Mouse (Mus musculus) granulocyte monocyte progenitor cell, adult 5-6 weeks (primary cell): Measurements from ENCODE around the gene Lrrc55. TPM values are rescaled to one million over a fixed set of nuclear protein-coding genes. Genes with fewer than 3 reads are reported as not detected.

ENCODE experiments used
- ATAC-seq: replicated peaks from 2 replicates; pipeline ENCODE4 v1.8.0; 2016; ENCODE audit warnings: mild to moderate bottlenecking, moderate TSS enrichment, inconsistent platforms; ENCODE audit not compliant: poor library complexity, severe bottlenecking
- total RNA-seq, 2 experiments: library from RNA; stranded (forward) in 1 of 2; stranded (reverse) in 1 of 2; fragments of 200-712, 200-1000 nt in 1 of 2; fragments of >200 nt in 1 of 2; fragmentation: Nextera tagmentation in 1 of 2; gene quantifications; 2 replicates each; pipeline ENCODE4 v1.2.3; 2014 to 2017

Lrrc55 gene
- total RNA-seq, 2 experiments from 2014 or later, result not detected

GRCm38 (mm10) chr2:85136831-85137520 lies 60.0 kb downstream of the Lrrc55 start:
- no peak for ATAC-seq

GRCm38 (mm10) chr2:85136089-85136488 lies 60.9 kb downstream of the Lrrc55 start, which contains the start of gene Aplnr:
Gene Aplnr, plus strand, starts transcription at chr2:85136225.
- peak; percentile 8 for ATAC-seq

GRCm38 (mm10) chr2:85135099-85135498 lies 61.9 kb downstream of the Lrrc55 start:
- ATAC-seq, result peak; percentile 72

- no peak for ATAC-seq
Observed at GRCm38 (mm10) chr2:85132204-85132603, 64.8 kb downstream of the Lrrc55 start.

GRCm38 (mm10) chr2:85131724-85132123 lies 65.3 kb downstream of the Lrrc55 start:
- ATAC-seq, result no peak

- no peak for ATAC-seq
Observed at GRCm38 (mm10) chr2:85131226-85131625, 65.8 kb downstream of the Lrrc55 start.

- ATAC-seq, result peak; percentile 63
Observed at GRCm38 (mm10) chr2:85129496-85129971, 67.5 kb downstream of the Lrrc55 start.

GRCm38 (mm10) chr2:85123869-85124535 lies 73.0 kb downstream of the Lrrc55 start:
- ATAC-seq, result peak; percentile 93

GRCm38 (mm10) chr2:85123187-85123868 lies 73.7 kb downstream of the Lrrc55 start:
- peak; percentile 94 for ATAC-seq

Other genes with a start within 250 kb of the Lrrc55 start
- gene Prg2, start 216.7 kb downstream of the Lrrc55 start, total RNA-seq (2014; fragmentation: Nextera tagmentation), result not detected in 2 replicates
- 73.5 and 97.1 TPM in 2 replicates for gene Prg2, start 216.7 kb downstream of the Lrrc55 start, total RNA-seq (2017)
- 7.6 and 17.0 TPM in 2 replicates for gene Prg3, start 209.0 kb downstream of the Lrrc55 start, total RNA-seq (2014; fragmentation: Nextera tagmentation)
- gene Prg3, start 209.0 kb downstream of the Lrrc55 start, total RNA-seq (2017), result 10.5 and 16.0 TPM in 2 replicates
- gene Ssrp1, start 160.0 kb downstream of the Lrrc55 start, total RNA-seq (2014; fragmentation: Nextera tagmentation), result 229 and 255 TPM in 2 replicates
- 454 and 456 TPM in 2 replicates for gene Ssrp1, start 160.0 kb downstream of the Lrrc55 start, total RNA-seq (2017)
- gene P2rx3, start 159.7 kb downstream of the Lrrc55 start, total RNA-seq (2014; fragmentation: Nextera tagmentation), result 0.68 and 0.92 TPM in 2 replicates
- 0.10 and 0.52 TPM in 2 replicates for gene P2rx3, start 159.7 kb downstream of the Lrrc55 start, total RNA-seq (2017)
- 0.47 and 1.4 TPM in 2 replicates for gene Tnks1bp1, start 149.2 kb downstream of the Lrrc55 start, total RNA-seq (2014; fragmentation: Nextera tagmentation)
- 2.2 and 4.9 TPM in 2 replicates for gene Tnks1bp1, start 149.2 kb downstream of the Lrrc55 start, total RNA-seq (2017)
- 0.41 TPM in 1 of 2 replicates, not detected in the other for gene Aplnr, start 61.0 kb downstream of the Lrrc55 start, total RNA-seq (2014; fragmentation: Nextera tagmentation)
- gene Aplnr, start 61.0 kb downstream of the Lrrc55 start, total RNA-seq (2017), result not detected in 2 replicates
- not detected in 2 replicates for gene Olfr987, start 142.1 kb upstream of the Lrrc55 start, total RNA-seq (2014; fragmentation: Nextera tagmentation)
- not detected in 2 replicates for gene Olfr987, start 142.1 kb upstream of the Lrrc55 start, total RNA-seq (2017)
- gene Olfr988, start 166.0 kb upstream of the Lrrc55 start, total RNA-seq (2014; fragmentation: Nextera tagmentation), result not detected in 2 replicates
- gene Olfr988, start 166.0 kb upstream of the Lrrc55 start, total RNA-seq (2017), result not detected in 2 replicates
- gene Olfr992, start 212.3 kb upstream of the Lrrc55 start, total RNA-seq (2014; fragmentation: Nextera tagmentation), result not detected in 2 replicates
- gene Olfr992, start 212.3 kb upstream of the Lrrc55 start, total RNA-seq (2017), result not detected in 2 replicates
- gene Olfr993, start 217.7 kb upstream of the Lrrc55 start, total RNA-seq (2014; fragmentation: Nextera tagmentation), result not detected in 2 replicates
- gene Olfr993, start 217.7 kb upstream of the Lrrc55 start, total RNA-seq (2017), result not detected in 2 replicates
- not detected in 2 replicates for gene Olfr994, start 239.3 kb upstream of the Lrrc55 start, total RNA-seq (2014; fragmentation: Nextera tagmentation)
- gene Olfr994, start 239.3 kb upstream of the Lrrc55 start, total RNA-seq (2017), result not detected in 2 replicates
- gene Olfr995, start 246.4 kb upstream of the Lrrc55 start, total RNA-seq (2014; fragmentation: Nextera tagmentation), result not detected in 2 replicates
- gene Olfr995, start 246.4 kb upstream of the Lrrc55 start, total RNA-seq (2017), result not detected in 2 replicates